Mouse (Mus musculus) layer of hippocampus, adult 18-20 months (tissue): Measurements from ENCODE around the gene Tex21. TPM values are rescaled to one million over a fixed set of nuclear protein-coding genes. Genes with fewer than 3 reads are reported as not detected.
"Not testable (repeated sequence)": the region's sequence is repeated elsewhere in the genome, so short reads cannot be mapped to it uniquely, and the experiment has no call there.

ENCODE experiments used
- DNase-seq, 2 experiments: peaks; one replicate each; pipeline ENCODE4 v3.0.0; 2022; ENCODE audit warnings: low spot score in 2 of 2
- total RNA-seq, 2 experiments: library from RNA; stranded (reverse); gene quantifications; 2 replicates each; pipeline ENCODE4 v1.2.3; 2021

Gene Tex21
- total RNA-seq, 2 experiments from 2014 or later, result not detected

DNA sequence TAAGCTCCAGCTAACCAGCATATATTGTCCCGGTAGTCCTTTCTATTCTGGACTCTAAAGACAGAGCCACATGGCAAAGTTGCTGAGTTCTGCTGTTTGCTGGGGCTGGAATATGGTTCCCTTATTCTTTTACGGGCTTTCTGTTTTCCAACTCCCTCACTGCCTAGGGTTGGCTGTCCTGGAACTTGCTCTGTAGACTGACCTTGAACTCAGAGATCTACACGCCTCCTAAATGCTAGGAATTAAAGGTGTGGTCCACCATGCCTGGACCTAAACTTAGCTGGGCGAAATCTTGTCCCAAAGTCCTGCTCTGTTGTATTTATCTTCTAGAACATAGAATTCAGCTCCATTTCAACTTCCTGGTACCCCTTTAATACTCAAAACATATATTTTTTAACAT is 15.0 kb upstream of the Tex21 start:
- no peak for DNase-seq

GRCm38 (mm10) chr12:76260673-76261072 is 14.1 kb upstream of the Tex21 start:
- DNase-seq, result no peak

DNA sequence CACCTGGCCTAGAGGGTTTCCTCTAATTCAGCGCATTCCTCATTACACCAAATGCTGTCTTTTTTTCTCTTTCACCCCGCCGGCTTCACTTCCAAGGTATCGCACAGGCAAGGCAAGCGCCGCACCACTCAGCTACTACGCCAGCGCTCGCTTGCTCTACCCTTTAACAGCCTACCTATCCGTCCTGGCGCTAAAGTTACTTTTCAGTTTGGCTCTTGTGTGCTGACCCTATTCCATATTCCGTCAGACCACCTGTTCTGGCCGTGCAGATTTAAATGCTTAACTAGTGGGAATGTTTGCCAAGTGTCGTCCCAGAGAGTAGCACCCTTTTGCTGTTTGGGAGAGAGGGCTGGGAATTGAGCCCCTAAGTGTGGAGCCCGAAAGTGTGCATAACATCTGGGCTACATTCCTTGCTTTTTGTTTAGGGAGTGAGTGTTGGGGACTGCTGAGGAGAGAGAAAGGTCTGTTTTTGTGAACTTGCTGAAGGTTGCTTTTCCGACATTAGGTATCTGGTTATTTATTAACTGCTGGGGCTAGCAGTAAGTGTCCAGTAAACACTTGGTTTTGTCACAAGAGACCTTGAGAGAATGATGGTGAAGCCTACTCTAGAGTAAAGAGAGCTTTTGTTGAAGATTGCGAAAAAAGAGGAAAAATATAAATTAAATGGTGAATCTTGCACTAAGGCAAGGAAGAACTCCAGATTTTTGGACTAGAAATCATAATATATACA is 9.7 kb upstream of the Tex21 start:
- no peak for DNase-seq

DNA sequence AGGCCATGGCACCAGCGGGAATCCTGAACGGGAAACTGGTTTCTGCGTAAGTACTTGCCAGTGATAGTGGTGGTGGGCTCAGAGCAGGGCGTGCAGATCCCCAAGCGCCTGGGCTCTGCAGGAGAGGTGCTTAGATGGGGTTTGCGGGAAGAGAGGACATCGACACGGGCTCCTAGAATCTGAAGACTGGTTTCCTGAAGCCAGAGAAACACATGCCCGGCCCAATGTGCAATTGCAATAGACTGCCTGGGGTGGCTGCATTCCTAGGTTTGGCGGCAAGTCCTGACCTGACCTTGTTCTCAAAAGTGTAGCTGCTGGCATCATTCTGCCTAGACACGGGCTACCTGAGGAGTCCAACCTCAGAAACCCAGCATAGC is 8.9 kb upstream of the Tex21 start:
- no peak for DNase-seq

DNA sequence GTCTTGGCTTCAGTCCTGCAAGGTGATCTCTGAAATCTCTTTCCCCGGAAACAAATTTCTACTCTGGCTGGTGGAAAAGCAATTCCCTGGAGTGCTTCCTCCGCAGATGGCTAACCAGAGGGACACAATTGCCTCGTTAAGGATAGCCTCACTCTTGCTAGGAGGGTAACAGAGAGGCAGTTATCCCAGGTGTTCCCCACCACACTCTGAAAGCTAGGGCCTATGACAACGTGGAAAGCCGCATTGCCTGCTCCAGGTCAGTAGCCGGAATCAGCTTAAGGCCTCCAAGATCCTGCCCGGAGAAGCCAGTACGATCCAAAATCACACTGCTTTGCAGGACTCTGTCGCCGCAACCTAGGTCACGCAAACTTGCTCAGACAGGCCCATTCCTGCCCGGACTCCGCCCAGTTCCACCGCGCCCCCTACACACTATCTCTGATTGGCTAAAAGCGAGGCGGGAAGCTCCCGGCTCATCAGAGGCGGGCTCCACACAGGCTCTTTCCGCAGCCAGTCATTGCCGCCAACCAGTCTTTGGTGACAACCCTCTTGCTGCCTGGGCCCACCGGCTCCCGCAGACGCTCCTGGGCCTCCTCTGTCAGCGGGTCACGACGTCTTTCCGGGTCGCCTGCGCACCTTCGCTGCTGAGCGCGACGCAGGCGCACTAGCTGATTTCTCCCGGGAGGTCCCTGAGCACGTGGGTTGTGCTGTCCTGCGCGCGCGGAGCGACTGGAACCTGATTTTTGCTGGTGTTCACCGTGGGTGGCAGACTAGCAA is 8.4 kb upstream of the Tex21 start, which contains the start of gene Mthfd1:
Gene Mthfd1, plus strand, starts transcription at position 574 of the 774 bp plus-strand sequence.
- peak; percentile 96 to 97 for DNase-seq

- no peak for DNase-seq
Observed at GRCm38 (mm10) chr12:76253991-76254390, 7.4 kb upstream of the Tex21 start.

GRCm38 (mm10) chr12:76253591-76253990 is 7.0 kb upstream of the Tex21 start:
- DNase-seq, result no peak

DNA sequence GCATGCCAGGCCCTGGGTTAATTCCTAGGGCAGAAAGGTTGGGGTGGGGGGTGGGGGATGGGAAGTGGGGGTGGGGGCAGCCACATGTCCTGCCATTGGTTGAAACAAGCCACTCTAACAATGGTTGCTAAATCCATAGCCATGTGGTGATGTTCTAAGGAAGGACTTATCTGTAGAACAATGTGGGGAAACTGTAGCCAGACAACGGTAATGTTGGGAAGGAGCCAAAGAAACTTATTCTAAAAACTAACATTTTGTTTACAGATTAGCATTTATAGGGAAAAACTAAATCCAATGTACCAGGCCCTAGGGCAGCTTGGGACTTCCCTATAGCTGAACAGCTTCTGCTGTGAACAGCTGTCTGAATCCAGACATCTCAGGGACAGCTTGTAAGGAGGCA is 6.5 kb upstream of the Tex21 start:
- DNase-seq, result no peak

- no peak for DNase-seq
Observed at GRCm38 (mm10) chr12:76244981-76245380, 1.6 kb downstream of the Tex21 start.

DNA sequence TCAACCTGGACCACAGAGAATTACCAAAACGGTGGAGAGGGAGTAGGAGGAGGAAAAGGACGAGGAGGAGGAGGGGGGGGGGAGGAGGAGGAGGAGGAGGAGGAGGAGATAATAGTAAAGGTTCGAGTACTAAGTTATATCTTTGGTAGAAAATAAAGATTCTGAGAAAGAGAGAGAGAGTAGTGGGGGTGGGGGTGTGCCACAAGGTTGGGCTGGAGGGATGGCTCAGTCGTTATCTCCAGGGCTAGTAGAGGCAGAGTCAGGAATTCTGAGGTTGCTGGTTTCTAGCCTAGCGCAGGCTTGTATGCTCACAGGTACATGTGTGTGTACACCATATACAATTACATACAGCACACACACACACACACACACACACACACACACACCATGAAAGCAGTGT is 4.7 kb downstream of the Tex21 start:
- DNase-seq, result no peak

DNA sequence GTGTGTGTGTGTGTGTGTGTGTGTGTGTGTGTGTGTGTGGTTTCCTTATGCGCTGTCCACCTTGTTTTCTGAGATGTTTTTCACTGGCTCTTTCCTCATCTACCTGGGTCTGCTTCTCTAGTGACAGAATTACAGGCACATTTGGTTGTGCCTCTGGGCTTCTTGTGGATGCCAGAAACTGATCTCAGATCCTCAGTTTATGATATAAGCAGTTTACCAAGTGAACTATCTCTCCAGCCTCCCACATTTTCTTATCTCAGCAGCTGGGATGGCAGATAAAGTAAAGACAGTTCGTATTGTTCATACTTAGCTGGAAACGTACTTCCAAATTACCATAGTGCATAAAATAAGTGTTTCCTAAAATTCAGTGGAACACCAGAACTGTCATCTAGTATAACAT is 5.5 kb downstream of the Tex21 start:
- peak in 1 of 2 experiments; percentile 29 for DNase-seq

DNA sequence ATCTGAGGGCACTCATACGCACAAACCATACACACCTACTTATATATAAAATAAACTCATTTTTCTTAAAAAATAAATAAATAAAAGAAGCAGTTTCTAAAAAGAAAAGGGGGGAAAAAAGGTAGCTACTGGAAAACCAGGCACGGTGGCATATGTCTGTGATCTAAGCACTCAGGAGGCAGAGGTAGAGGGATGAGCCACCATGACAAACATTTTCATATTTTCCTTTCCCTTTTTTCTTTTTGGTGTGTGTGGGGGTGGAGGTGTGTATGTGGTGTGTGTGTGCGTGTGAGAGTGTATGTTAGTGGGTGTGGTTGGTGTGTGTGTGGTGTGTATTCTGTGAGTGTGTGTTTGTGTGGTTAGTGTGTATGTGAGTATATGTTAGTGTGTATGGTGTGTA is 5.9 kb downstream of the Tex21 start:
- DNase-seq, result no peak

DNA sequence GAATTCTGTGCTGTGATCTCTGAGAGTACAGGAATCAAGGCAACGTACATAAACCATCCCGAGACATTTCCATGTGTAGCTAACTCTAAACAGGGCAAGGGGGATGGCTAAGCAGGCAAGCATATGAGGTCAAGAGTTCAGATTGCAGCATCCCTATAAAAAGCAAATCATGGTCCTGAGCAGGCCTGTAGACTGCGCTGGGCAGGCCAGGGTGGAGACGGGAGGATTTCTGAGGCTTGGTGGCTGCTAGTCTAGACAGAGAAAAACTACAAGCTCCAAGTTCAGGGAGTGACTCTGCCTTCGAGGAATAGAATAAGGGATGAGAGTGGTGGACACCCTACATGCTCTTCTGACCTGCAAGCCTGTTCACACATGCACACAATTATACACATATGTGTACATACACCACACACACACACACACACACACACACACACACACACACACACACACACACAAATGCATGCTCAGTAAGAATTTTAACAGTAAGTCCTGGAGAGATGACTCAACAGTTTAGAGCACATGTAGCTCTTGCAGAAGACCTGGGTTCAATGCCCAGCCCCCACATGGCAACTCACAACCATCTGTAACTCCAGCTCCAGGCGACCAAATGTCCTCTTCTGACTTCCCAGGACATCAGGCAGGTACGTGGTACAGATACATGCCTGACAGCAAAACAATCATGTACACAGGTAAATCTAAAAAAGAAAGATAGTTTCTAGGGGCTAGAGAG is 6.5 kb downstream of the Tex21 start:
- DNase-seq, result no peak

DNA sequence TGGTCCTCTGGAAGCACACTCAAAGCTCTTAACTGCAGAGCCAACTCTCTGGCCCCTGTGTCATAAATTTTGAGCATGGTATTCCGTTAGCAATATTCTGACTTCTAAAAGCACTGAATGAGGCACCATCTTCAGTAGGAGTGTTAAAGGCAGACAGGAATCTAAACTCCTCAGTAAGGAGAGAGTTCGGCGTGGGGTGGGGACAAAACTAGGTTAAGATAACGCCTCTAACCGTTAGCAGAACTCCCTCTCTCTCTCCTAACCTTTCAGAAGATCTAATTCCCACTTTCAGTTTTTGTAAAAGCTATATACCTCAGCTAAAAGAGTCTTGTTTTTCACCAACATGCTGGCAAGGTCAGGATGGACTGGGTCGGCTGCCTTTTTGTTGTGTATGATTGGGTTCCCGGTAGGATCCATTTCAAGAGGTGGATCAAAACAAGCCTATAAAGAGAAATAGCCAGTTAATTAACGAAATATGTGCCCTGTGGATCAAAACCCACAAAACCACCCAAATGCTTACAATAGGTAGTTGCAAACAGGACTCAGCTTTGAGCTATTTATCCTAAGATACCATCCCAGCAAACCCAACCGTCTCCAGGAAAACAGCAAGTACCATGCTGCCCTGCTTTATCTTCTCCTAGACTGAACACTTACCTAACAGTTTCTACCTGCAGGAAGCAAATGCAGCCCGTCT is 7.3 kb downstream of the Tex21 start:
- DNase-seq, result no peak

- DNase-seq, result no peak
Observed at GRCm38 (mm10) chr12:76235253-76235652, 11.3 kb downstream of the Tex21 start.

- no peak for DNase-seq
Observed at GRCm38 (mm10) chr12:76230644-76231043, 15.9 kb downstream of the Tex21 start.

DNA sequence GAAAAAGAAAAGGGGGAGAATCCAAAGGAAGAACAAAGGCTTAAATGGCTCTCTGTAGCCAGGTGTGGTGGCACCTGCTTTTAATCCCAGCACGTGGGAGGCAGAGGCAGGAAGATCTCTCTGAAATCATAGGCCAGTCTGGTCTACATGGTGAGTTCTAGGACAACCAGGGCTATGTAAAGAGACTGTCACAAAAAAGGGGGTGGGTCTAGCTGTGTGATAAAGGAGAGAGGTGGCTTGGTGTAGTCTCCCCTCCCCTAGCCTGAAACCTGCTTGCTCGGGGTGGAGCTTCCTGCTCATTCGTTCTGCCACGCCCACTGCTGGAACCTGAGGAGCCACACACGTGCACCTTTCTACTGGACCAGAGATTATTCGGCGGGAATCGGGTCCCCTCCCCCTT is 24.4 kb downstream of the Tex21 start:
- DNase-seq, result not testable (repeated sequence)

GRCm38 (mm10) chr12:76216716-76217115 is 29.8 kb downstream of the Tex21 start:
- DNase-seq, result no peak

DNA sequence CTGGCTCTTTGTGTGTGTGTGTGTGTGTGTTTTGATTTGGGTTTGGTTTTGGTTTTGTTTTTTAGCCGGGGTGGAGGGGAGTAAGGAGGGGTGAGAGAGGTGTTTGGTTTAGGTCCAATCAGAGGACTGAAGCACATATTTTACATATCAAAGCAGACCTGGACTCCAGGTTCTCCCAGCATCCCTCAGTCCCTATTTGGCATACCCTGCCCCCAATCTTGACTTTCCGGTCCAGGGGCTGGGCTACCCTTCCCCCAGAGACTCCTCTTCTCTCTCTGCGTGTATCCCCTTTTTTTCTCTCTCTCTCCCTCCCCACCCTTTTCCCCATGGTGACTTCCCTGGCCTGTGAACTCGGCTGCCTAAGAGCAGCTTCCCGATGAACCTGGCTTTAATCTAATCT is 31.4 kb downstream of the Tex21 start:
- no peak for DNase-seq

DNA sequence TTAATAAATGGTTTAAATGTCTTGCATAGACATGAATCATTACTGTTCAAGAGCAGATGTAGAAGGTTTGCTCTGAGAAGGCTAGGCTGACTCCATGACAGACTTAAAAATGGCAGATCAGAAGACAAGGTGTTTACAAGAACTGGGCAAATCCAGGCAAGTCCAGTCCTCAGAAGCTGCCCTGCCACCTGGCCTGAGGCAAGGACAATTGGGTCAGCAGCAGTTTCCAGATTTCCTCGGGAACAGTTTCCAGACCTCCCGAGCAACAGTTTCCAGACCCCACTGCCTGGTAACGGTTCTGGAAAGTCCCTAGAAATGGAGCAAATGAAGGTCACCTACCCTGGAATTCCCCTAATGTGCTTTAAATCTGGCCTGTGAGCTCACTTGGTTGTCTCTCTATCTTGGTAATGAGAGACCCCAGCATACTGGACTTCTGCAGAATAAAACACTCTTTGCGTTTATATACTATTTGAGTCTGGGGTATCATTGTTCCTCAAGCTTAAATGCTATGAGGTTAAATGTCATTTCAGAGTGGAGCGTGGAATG is 37.0 kb downstream of the Tex21 start:
- no peak for DNase-seq

DNA sequence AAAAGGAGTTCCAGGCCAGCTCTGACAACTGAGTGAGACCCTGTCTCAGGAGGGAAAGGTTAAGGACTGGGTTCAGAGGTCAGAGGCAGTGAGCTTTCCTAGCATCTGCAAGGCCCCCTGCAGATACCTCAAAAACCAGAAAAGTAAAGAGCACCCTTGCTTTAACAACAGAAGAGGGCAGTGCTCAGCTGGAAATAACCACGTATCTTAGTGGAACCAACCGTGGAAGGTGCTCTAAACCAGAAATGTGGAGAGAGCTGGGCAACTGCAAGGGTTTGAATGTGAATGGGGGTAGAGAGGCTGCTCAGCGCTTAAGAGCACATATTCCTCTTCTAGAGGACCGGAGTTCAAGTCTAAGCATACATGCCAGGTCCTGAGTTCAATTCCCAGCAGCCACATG is 46.2 kb downstream of the Tex21 start:
- no peak for DNase-seq
